Mouse (Mus musculus) heart, adult 2 months (tissue): ENCODE measurements around the gene Bean1. TPM values are rescaled to one million over a fixed set of nuclear protein-coding genes. Genes with fewer than 3 reads are reported as not detected.

Source experiments
- DNase-seq, 2 experiments: peaks; one replicate each; pipeline ENCODE4 v3.0.0; 2021
- H3K27ac ChIP-seq: fragments of 200-600 bp; 2 replicates; pipeline ENCODE4 v1.8.1; 2022
- H3K27me3 ChIP-seq: fragments of 200-500 bp; 2 replicates; pipeline ENCODE4 v1.6.1; 2012; ENCODE audit warnings: mild to moderate bottlenecking, low read length, inconsistent platforms, mixed read lengths; ENCODE audit not compliant: control insufficient read depth, insufficient read depth
- H3K36me3 ChIP-seq: fragments of 200-500 bp; 2 replicates; pipeline ENCODE4 v1.6.1; 2012; ENCODE audit warnings: low read length, inconsistent platforms; ENCODE audit not compliant: control insufficient read depth, insufficient read depth
- H3K4me1 ChIP-seq: fragments of 200-500 bp; 2 replicates; pipeline ENCODE4 v1.6.1; 2011; ENCODE audit warnings: low read length; ENCODE audit not compliant: control insufficient read depth, insufficient read depth
- H3K4me3 ChIP-seq: fragments of 200-600 bp; 2 replicates; pipeline ENCODE4 v1.8.1; 2022
- H3K79me2 ChIP-seq: fragments of 200-500 bp; replicated peaks from 2 replicates; pipeline ENCODE4 v1.6.1; 2012; ENCODE audit warnings: mild to moderate bottlenecking, inconsistent platforms, low read length, moderate library complexity, mixed read lengths; ENCODE audit not compliant: control insufficient read depth, insufficient read depth
- H3K9ac ChIP-seq: fragments of 200-500 bp; 2 replicates; pipeline ENCODE4 v1.6.1; 2012; ENCODE audit warnings: low read depth, mild to moderate bottlenecking, control low read depth, inconsistent platforms, low read length, mixed read lengths
- CTCF ChIP-seq: fragments of 200-600 bp; IDR thresholded peaks from 2 replicates; pipeline ENCODE4 v1.8.1; 2022; ENCODE audit warnings: antibody characterized with exemption, mild to moderate bottlenecking, moderate library complexity
- EP300 ChIP-seq: fragments of 200-500 bp; IDR thresholded peaks from 2 replicates; pipeline ENCODE4 v1.6.1; 2011; ENCODE audit warnings: low read depth, low read length, control low read depth; ENCODE audit not compliant: insufficient read depth
- POLR2A ChIP-seq: fragments of 200-500 bp; IDR thresholded peaks from 2 replicates; pipeline ENCODE4 v1.6.1; 2011; ENCODE audit warnings: mild to moderate bottlenecking, low read depth, low read length, control low read depth; ENCODE audit not compliant: insufficient read depth
- WGBS: fragments of 180-500 bp; shearing (Covaris S2); methylation state at CpG from one replicate; pipeline ENCODE4 v1.1.7; 2018; 5-methylcytosine and 5-hydroxymethylcytosine counted together
- intact Hi-C: fragments of 180-260 bp; cut with DNase I; formaldehyde crosslinking; loops from one replicate; pipeline ENCODE4 v1.15.1; 2025
- polyA plus RNA-seq: library from polyadenylated mRNA; depleted of rRNA; stranded (reverse); fragments of >200 nt; gene quantifications from 2 replicates; pipeline ENCODE4 v1.2.3, GENCODE M21; 2012
- total RNA-seq, 2 experiments: library from RNA; stranded (reverse); gene quantifications; 2 replicates each; pipeline ENCODE4 v1.2.3; 2021

Gene Bean1
- total and polyA plus RNA-seq, 3 experiments = 0.91 to 4.1 (median 1.8) TPM

DNA sequence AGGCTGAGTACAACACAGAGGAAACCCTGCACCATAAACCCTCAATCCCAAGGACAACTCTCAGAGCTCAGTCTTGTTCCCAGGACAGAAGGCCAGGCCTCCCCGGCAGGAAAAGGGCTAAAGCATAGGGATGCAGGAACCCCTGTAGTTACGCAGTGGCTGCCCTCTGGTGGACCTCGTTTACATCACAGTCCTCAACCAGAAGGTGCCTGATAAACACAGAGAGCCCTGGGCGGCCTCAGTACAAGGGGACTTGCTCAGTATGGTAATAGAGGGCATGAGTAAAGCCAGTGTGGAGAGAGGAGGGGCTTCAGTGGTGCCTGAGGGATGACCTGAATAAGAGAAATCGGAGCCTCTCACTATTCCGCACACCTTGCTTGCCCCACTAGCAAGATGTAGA lies 64.3 kb downstream of the Bean1 start:
- Histone ChIP-seq H3K9ac (no peak overlapping the region), H3K4me3 (no peak overlapping the region), H3K27me3 (no peaks in the 10 kb centered on the region), H3K79me2 (no peaks in the 10 kb centered on the region), H3K27ac (no peak overlapping the region), H3K36me3 (no peaks in the 10 kb centered on the region), H3K4me1 (no peaks in the 10 kb centered on the region)
- WGBS = 61% methylated on average over 6 of the region's 6 CpGs
- DNase-seq = no peak
- intact Hi-C loops = no loop called here
- no peak for TF ChIP-seq EP300
- peak; percentile 24; the same call in 1 of the 2 replicates for TF ChIP-seq CTCF
- TF ChIP-seq POLR2A = no peak

DNA sequence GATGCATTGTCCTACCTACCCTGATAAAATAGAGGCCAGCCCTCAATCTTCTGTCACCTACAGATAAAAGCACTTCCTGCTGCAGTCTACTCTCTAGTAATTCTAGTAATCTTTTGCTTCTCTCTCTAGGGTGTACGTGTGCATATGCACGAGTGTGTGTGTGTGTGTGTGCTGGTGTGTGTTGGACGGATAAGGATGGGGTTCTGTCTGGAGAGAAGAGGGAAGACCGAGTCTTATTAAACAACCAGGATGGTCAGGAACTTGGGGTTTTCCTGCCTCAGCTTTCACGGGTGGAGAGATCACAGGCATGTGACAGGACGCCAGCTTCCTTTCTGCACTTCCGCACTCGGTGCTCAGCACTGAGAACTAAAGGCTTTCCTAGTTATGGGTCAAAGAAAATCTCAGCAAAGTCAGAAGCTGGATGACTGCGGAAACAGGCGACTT lies 69.2 kb downstream of the Bean1 start:
- TF ChIP-seq EP300 (no peak), CTCF (no peak), POLR2A (no peak)
- Histone ChIP-seq H3K4me3 (no peak overlapping the region), H3K27me3 (no peaks in the 10 kb centered on the region), H3K4me1 (no peaks in the 10 kb centered on the region), H3K27ac (no peak overlapping the region), H3K9ac (no peak overlapping the region), H3K36me3 (no peaks in the 10 kb centered on the region), H3K79me2 (no peaks in the 10 kb centered on the region)
- peak in 1 of 2 experiments; percentile 42 for DNase-seq
- intact Hi-C loops = no loop called here
- WGBS = 49% methylated on average over 10 of the region's 10 CpGs

DNA sequence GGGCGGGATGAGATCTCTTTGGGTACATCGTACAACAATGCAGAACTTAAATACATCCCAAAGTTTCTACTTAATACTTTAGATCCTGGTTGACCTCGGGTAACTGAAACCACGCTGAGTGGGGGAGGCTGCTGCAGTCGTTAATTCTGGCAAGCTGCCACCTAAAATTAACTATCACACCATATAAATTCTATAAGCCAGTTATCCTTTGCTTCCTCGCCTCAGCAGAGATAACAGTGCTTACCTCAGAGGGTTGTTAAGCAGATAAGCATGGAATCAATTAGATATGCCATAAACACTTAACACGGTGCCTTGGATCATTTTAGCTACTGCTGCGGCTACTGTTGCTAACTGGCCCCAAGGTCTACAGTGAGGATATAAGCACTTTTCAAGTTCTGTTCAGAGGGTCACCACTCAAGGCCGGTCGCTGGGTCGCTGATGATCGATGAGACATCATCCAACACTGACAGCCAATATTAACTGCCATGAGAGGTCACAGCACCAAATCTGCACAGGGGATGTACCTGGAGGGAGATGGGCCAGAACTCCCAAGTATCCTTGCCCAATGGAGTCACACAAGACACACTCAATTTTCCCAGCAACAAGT lies 71.9 kb downstream of the Bean1 start:
- Histone ChIP-seq H3K27ac (no peak overlapping the region), H3K27me3 (no peaks in the 10 kb centered on the region), H3K36me3 (no peaks in the 10 kb centered on the region), H3K9ac (no peak overlapping the region), H3K4me1 (peaks cover 2% of the 10 kb centered on the region; the same call in 1 of the 2 replicates), H3K79me2 (no peaks in the 10 kb centered on the region), H3K4me3 (no peak overlapping the region)
- DNase-seq = no peak
- TF ChIP-seq CTCF (no peak), EP300 (no peak), POLR2A (no peak)
- WGBS = 75% methylated on average over 12 of the region's 12 CpGs
- intact Hi-C loops = no loop called here

DNA sequence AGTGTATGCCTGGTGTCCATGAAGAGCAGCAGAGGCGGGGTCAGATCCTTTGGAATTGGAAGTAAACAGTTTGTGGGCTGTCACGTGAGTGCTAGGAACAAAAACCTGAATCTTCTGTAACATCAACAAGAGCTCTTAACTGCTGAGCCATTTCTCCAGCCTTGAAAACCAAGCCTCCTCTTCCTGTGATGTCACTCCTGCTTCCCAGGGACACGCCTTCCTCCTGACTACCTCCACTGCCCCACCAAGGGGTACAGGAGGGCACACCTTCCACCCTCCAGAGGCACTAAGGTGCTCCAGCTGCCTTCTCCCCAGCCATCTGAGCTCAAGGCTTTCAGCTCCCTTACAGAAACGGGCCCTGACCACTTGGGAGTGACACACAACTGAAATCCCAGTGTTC lies 76.4 kb downstream of the Bean1 start:
- no peak for DNase-seq
- peaks cover 6% of the 10 kb centered on the region for H3K4me1 ChIP-seq
- H3K36me3 ChIP-seq = no peaks in the 10 kb centered on the region
- no peak overlapping the region for H3K27ac ChIP-seq
- no peak overlapping the region for H3K4me3 ChIP-seq
- TF ChIP-seq EP300 (no peak), POLR2A (no peak), CTCF (no peak)
- no peaks in the 10 kb centered on the region for H3K79me2 ChIP-seq
- intact Hi-C loops = loop anchor here (5.0 kb wide), 1 partner anchor 196 kb away; the partner anchor contains the start of gene Dync1li2
- no peak overlapping the region for H3K9ac ChIP-seq
- no peaks in the 10 kb centered on the region for H3K27me3 ChIP-seq
- 79% methylated on average over 4 of the region's 4 CpGs for WGBS

DNA sequence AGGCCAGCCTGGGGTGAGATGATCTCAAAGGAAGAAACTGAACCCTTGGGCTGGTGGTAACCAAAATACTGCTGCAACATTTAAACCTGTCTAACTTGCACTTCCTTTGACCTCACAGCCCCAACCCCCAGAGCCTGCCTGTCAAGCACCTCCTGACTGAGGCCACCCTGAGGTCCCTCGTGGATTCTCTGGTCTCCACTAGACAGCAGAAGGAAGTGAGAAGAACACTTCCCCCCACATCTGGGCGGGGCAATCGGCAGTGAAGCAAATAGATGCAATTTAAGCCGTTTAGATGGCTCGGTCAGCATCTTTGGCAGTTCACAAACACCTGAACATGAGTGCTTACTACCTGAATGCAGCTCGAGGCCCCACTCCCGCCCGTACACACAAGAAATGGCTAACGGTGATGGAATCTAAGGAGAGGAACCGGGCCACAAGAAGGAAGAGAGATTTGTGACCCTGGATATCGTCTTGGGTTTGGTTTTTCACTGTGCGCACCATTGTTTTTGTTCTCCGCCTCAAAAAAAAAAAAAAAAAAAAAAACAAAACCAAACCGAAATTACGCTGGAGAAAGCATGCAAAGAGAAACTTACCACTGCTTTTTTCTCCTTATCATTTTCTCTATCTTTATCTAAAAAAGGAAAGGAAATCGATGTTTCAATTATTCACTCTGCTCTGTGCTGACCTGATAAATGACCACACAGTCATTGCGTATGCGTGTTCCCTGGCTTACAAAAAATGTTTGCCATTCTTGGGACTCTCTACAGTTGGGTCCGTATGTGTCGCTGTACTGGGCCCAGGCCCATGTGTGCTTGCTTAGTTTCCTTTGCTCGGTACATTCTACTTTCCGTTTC lies 77.0 kb downstream of the Bean1 start:
- H3K4me3 ChIP-seq = peak overlapping the region; percentile 86
- intact Hi-C loops = loop anchor here (5.0 kb wide), 1 partner anchor 195 kb away; the partner anchor contains the start of gene Dync1li2
- no peaks in the 10 kb centered on the region for H3K27me3 ChIP-seq
- TF ChIP-seq EP300 (no peak), CTCF (no peak), POLR2A (no peak)
- H3K4me1 ChIP-seq = peaks cover 6% of the 10 kb centered on the region
- WGBS = 47% methylated on average over 22 of the region's 22 CpGs
- DNase-seq = peak; percentile 38 to 76
- H3K79me2 ChIP-seq = no peaks in the 10 kb centered on the region
- peak overlapping the region; percentile 89 for H3K9ac ChIP-seq
- H3K27ac ChIP-seq = peak overlapping the region; percentile 94
- H3K36me3 ChIP-seq = no peaks in the 10 kb centered on the region

DNA sequence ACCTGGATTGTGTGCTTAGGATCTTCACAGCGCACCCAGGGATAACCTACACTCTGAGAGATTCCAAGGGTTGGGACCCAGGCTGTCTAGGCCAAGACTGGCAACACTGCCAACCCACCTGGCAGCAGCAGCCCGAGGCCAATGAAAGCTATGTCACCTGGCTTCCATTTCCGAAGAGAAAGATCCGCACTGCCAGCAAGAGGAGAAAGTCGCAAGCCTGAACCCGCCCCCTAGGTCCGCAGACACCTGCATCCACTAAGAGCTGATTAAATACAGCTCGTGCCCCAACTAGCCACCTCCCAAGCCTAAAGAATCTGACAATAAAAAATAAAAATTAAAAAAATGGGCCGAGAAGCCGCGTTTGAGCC lies 77.7 kb downstream of the Bean1 start:
- H3K27ac ChIP-seq = peak overlapping the region; percentile 94
- H3K27me3 ChIP-seq = no peaks in the 10 kb centered on the region
- intact Hi-C loops = loop anchor here (1.0 to 5.0 kb wide), 2 partner anchors 93 to 194 kb away; partner anchors contain the start of gene Dync1li2
- no peak for TF ChIP-seq POLR2A
- no peak for TF ChIP-seq CTCF
- TF ChIP-seq EP300 = no peak
- H3K79me2 ChIP-seq = no peaks in the 10 kb centered on the region
- H3K4me1 ChIP-seq = peaks cover 6% of the 10 kb centered on the region
- peak overlapping the region; percentile 89 for H3K9ac ChIP-seq
- H3K36me3 ChIP-seq = no peaks in the 10 kb centered on the region
- WGBS = 3% methylated on average over 11 of the region's 11 CpGs
- DNase-seq = no peak
- peak overlapping the region; percentile 86 for H3K4me3 ChIP-seq
